Mouse (Mus musculus): Measurements from ENCODE around the gene Amigo1. TPM values are rescaled to one million over a fixed set of nuclear protein-coding genes. Genes with fewer than 3 reads are reported as not detected.

The Amigo1 gene
- total RNA-seq (2022) = 10 to 100 TPM; 24.4 to 36.9 (median 31.6) TPM

DNA sequence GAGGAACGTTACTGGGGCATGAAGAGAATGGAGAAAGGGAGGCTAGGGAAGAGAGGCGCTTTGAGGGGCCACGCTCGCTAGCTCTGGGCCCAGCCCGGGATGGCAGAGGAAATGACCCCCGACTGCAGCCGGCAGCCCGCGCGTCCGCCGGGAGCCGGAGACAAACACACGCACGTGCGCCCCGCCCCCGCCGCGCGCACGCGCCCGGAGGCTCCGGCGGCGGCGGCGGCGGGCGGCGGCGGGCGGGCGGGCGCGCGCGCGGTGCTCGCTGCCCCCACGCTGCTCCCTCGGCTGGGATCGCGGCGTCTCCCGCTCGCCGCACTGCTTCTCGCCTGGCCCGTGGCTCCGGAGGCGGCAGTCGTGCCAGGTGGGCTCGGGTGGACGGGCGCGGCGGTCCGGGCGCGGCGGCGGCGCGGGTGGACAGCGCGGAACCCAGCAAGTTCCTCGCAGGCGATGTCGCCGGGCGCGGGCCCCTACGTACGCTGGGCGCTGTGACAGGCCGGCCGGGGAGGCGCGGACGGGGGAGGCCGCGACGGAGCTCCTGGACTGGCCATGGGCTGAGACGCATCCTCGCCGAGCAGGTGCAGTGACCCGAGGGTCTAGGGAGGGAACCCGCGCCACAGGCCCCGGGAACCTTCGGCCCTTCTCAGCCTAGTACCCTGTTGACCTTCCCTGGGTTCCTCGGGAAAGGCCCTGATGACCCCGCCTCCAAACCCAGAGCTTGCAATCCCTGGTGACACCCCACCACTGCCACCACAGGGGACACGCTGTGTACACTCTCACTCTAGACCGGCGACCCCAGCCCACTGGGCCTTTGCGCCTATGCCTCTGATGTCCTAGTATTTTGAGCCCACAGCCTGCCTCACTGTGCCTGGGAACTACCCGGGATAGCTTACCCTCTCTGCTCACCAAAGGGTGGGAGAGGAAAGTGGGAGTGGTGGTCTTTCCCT lies at the start of gene Amigo1:
Gene Amigo1 (plus strand): TSS at position 238 of the 950 bp plus-strand sequence.
- no peak for DNase-seq

DNA sequence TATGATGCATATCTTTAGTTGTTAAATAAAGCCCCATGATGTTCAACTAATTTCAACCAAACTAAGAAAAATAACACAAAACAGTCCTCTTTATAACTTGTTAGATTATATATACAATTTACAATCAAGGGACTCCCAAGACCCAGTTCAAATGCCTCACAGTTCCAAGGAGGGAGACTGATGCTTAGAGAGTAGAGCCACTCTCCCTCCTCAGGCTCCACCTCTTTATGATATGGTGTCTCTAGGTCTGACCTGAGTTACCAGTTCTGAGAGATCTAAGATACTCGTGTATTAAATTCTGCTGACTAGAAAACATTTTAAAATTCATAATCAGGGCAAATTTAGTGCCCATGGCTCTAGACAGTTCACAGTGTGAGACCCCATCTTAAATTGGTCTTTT lies 47.0 kb upstream of the Amigo1 start:
- no peak for DNase-seq

DNA sequence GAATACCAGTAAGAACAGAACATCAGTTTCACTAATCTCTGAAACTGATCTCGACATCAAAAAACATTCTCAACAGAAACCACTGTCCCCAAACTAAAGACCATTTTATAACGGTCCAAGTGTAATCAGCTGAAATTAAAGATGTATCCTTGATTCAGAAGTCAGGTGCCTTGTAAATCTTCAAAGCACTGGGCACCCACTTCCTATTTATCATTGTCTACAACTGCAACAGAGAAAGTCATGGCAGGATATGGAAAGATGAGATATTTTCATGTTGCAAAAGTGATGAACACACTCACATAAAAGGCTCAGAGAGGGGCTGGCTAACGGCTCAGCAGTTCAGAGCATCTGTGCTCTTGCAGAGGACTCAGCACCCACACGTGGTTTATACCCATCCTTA lies 45.3 kb upstream of the Amigo1 start:
- DNase-seq = no peak

DNA sequence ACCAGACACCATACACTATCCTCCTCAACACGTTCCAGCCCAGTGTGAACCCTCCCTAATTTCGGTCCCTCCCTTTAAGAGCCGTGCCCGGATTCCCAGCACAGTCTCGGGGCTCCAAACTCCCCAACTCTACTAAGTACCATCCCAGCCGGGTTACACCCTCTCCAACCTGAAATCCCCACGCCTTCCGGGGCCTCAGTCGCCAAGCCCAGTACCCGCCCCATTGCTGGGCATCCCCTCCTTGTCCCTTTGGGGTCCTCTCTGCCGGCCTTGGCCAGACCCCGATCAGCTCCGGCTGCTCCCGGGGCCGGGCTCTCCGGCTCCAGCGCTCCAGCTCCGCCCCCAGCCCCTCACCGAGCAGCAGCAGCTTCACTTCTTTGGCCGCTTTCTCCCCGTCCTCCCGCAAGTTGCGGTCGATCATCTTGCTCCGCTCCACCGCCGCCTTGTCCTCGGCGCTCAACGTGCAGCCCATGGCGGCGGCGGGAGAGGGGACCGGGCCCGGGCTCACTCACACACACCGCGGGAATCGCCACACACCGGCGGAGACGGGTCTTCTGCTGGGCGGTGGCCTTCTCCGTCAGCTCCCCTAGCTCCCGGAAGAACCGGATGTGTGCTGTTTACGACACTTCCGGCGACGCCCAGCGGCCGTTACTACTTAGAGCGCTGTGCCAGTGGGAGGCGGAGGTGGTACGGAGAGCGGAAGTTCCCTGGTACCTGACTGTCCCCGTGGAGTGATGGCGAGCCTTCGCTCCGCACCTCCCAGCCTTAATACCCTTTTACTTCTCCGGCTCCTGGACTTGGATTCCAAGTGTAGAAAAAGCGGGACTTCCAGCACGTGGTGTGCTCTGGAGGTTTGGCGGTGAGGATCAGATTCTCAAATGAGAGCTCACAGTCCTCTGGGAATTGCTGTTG lies 40.3 kb upstream of the Amigo1 start, which contains the start of gene Gnai3:
Gene Gnai3 (minus strand): TSS at position 613 of the 912 bp plus-strand sequence.
- peak; percentile 90 for DNase-seq

DNA sequence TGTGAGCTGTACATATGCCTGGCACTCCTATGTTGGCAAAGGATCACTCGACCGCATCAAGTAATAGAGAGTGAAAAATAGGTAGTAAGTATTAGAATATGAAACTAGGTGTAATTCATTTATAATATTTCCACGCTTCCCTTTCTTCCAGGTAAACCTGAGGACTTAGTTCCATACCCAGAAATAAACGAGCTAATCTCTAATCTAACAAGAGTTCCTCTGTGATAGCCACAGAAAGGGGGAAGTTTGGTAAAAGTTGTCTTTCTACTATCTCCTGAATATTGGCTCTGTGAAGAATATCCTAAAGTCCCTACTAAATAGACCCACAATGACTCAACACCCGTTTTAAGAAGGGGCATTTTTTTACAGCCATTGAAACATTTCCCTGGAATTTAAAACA lies 39.5 kb upstream of the Amigo1 start:
- DNase-seq = no peak

DNA sequence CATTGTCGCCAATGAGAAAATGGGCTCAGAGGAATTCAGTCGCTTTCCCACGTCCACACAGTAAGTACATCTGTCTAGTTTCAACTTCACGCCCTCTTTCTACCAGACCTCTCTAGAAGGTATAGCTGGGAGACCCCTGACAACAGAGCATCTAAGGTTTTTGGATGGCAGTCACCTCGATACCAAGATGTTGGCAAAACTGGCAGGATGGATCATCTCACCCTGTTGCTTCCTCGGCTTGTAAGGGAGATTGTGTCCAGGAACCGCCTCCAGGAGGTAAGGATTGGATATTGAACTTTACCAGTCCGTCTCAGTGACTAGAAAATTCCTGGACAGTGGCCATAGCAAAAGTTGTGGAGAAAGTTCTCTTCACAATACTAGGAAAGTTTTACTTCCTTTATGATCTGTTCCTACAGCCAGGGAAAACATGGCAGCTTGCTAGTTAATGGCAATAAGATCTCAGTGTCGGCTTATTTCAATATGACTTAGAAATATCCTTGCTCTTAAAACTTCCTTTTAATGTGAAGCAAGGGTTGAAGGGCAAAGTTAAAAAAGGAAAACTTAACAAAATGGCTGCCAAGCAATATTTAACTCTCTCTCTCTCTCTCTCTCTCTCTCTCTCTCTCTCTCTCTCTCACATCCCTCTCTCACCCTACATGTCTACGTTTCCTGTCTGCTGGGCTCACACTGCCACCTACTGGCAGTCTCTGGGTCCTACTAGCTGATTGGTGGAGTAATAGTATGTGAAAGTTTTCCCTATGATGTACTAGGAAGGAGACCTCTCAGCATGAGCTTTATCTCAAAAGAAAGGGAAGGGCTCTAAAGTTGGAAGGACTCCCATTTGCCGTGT lies 38.5 kb upstream of the Amigo1 start:
- peak; percentile 83 for DNase-seq

DNA sequence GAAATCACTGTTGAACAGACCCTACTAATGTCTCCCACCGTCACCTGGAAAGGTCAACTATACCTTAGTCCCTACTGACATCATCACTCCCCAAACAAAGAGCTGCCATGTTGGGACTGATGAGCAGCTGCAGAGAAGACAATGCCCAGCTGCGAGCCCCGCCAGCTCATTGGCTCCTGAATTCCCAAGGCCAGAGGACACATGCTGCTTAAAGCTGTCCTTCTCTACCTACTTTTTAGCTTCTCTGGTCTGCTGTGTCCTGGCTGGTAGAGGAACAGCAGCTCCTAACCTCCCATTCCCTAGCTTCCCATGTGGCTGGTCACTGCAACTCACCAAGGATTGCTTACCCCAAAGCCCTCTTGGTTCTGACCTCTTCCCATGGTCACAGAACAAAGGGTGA lies 33.8 kb upstream of the Amigo1 start:
- no peak for DNase-seq

DNA sequence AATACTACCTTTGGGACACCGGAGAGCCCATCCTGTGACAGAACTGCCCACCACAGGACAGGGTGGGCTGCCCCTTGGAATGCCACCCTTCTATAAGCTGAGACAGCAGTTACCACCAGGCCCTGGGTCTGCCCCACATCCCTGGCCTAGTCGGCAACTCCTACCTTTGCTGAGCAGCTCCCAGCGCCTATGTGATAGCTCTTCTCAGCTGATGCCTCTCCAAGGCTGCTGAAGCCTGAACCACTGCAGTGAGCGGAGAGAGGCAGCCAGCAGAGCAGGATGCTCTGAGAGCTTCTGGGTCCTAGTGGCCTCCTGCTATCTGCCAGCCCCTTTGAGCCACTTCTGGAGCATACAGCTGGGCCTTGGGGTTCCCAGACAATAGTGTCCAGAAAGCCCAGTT lies 31.5 kb upstream of the Amigo1 start, which contains the start of gene Gpr61:
Gene Gpr61 (minus strand): TSS at position 227 of the 400 bp plus-strand sequence.
- DNase-seq = no peak

DNA sequence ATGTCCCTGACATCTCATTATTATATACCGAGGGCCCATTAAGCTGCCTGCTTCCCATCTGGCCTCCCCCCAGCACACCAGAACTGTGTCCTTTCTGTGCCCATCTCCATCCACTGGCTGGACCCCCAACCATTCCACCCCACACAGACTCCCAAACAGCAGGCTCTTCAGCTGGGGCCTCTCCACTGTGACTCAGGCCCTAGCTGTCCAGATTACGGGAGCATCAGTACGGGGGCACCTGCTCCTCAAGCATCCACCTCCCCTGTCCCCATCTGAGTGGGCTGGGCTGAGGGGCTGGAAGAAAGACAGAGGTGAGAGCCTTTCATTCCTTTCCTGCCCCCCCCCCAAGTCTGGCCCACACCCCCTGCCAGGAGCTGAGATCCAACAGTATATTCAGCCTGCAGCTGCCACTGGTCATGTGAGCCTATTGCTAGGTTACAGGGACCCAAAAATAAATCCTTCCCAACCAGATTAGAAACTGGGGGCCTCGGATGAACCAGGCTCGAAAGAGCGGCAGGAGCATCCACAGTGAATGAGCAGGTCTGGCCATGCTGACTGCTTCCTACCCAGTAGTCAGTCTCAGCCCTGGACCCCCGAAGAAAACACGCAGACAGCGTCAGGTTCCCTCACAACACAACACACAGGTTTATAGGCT lies 27.6 kb upstream of the Amigo1 start:
- DNase-seq = no peak

DNA sequence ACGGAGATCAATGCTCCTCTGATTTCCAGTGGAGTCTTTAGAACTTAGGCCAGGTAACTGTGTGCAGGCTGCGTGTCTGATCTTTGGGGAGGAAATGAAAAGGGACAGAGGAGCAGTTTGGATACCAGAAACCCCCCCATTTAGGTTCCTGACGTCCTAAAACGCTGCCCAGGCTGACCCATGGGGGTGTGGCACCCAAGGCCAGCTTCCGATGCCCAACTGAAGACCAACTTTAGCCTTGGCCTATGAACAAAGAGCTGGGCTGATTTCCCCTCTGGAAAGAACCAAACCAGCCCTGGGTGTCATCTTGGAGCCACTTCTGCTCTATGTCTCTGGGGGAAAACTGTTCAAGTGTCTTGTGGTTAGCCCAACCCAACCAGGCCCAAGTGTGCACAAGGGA lies 22.0 kb upstream of the Amigo1 start:
- DNase-seq = no peak

DNA sequence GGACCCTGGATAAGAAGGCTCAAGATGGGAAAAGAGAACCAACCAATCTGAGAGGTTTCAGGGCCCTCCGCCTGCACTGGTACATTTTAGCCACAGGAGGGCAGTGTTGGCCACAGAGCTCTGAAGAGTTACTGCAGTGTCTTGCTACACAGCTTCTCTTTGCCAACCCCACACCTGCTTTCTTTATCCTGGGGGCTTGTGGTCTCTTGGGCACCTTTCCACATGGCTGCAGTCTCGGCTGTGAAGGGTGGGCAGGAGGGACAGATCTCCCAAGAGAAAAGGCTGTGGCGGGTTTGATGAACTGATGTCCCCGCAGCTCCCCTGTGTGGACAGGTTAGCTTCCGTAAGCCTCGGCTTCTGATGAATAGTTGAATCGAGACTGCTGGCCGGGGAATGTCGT lies 21.3 kb upstream of the Amigo1 start:
- DNase-seq = peak; percentile 57

DNA sequence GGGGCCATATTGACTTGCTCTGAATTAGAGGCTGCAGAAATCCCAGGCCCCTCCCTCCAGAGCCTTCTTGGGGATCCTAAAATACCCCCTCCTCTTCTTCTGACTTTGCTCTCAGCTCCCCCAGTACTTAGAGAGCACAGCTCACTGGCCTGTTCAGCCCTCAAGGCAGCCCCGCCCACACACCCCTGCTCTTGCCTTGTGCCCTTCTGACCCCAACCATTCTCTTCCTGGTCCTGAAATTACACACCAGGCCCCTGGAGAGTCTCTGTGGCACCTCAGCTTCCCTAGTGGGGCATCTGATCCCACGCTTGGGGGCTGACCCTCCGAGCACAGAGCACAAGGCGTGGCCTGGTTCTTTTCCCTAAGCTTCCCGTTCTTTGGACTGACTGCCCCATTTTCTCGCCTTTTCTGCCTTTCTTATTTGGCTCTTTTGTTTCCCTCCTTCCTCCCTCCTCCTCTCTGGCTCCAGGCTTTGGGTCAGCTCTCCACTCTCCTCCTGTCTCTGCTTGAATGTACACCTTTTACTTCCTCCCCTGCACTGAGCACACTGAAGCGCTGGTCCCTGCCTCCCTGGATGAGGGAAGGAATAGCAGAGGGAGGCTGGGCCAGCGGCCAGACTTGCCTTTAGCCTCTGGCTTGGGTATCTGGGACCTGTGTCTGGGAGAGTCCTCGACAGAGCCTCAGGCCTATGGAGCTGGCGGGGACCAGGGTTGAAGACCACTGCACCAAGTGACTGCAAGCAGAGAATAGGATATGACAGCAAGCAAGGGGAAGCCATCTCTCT lies 20.4 kb upstream of the Amigo1 start:
- DNase-seq = no peak

DNA sequence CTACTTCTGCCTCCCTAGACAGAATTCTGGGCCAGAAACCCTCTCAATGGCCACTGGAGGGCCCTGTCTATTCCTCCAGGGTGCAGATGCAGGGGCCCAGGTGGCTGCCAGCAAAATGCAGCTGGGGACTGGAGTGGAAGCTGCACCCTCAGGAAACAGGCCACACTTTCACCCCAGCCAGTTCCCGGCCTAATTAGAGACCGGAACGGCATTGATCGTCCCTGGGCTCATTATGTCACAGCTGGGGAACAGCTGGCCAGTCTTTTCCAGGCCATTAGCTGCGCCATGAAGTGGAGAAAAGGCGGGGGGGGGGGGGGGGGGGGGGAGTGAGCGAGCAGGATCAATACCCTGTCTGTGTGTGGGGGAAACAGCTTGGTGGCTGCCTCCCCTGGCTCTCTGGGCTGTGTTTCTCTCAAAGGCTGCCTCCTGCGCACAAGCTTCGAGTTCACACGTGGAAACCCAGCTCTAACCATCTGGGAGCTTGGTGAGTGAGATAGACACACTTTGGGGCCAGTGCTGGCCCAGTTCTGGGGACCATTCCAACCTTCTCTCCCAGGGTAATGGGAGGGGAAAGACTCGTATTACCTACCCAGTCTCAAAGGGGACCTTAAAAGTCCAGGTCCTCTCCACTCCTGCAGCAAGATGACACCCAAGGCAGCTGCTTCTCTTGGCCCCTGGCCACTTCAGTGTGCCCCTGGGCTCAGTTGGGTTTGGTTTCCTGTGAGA lies 19.5 kb upstream of the Amigo1 start:
- DNase-seq = no peak

DNA sequence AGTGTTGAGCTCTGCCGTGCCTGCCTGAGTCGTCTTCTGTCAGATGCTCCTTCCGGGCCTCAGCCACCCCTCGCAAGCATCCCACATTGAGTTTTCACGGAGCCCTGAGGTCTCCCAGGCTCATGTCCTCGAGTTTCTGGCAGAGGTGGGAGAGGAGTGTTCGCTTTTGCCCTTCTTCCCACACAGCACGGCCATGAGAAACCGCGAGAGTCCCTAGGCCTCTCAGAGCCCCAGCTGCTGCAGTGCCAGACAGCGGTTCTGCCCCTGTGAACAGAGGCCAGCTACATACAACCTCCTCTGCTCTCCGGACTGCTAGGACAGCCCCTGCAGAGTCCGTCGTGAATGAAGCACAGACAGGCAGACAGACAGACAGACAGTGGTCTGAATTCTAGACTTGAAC lies 18.6 kb upstream of the Amigo1 start:
- DNase-seq = no peak

DNA sequence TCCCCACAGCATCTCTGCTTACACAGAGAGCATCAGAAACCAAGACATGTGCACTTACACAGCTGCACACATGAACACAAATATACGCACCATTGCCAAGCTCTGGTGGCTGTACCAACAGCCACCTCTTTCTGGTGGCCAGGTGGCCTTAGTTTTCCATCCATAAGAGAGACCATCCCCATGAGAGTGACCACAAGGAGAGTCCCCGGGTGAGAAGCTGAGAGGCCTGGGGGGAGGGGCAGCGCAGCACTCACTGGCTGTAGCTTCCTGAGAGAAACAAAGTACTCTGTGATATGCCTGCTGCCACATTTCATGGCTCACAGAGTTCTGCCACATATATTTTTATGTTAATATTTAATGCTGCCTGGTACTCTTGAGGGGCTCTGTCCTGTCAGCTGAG lies 16.9 kb upstream of the Amigo1 start:
- no peak for DNase-seq

DNA sequence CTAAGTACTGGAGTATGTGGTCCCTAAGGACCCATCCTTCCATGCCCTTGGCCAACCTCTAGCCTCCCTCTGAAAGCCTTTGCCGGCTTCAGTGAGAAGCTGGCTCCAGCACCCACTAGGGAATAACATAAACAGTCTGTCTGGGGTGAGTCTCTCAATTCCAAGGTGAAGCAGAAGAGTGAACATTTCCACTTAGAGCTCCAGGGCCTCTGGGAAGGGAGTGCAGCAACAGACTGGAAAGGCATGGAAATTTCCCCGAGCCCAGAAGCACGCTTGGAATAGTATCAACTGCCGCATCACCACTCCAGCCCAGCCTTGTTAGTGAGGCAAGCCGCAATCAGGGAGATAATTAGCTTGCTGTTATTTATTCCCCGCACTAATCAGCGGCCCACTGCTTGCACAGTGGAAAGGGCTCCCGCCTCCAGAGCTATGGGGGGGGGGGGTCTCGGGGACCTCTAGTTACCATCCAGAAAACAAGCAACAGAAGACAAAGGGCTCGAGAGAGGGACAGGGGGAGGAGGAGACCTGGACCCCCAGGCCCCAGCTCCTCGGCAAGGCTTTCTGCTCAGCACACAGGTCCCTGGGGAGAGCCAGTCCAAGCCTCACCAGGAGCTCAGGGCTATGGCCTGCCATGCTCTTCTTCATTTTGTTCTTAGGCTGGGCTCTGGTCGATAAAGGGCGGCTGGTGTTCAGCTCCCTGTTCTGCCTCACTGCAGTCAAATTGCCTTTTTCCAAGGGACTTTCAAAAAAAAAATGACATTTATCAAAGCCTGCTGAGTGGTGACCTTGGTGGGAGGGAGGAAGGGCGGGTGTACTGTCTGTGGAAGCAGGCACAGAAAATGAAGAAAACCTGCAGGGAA lies 11.2 kb upstream of the Amigo1 start:
- peak; percentile 62 for DNase-seq

DNA sequence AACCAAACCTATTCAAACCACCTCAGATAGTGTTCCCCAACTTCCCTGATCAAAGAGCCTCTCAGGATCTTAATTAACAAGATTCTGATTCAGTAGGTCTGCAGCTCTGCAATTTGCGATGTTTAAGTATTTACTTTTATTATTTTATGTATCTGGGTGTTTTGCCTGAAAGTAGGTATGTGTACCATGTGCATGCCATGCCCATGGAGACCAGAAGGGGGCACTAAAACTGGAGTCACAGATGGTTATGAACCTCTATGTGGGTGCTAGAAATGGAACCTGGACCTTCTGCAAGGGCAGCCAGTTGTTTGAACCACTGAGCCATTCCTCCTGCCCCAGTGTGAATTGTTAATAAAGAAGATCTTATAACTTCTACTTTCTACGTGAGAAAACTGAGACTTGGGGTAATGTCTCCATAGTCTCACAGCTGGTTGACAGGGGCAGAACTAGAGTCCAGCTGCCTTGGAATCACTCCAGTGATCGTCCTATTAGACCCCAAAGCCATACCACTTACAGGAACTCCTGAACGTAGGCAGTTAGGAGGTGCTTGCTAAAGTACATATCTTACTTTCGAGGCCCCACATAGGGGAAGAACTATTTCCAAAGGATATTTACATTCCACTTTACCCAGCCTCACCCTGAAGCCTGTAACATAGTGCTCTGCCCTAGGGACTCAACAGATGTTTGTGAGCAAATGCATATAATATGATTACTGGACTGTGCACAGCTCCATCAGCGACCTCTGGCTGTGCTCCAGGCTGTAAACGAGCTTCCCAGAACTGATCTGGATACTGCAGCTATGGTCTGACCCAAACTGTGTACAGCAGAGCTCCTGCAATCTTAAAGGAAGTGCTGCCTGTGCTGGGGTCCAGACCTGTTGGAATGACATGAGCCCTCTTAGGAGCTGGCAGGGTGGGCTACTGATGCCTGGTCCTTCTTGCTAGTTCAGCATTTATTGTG lies 7.1 kb upstream of the Amigo1 start:
- no peak for DNase-seq

DNA sequence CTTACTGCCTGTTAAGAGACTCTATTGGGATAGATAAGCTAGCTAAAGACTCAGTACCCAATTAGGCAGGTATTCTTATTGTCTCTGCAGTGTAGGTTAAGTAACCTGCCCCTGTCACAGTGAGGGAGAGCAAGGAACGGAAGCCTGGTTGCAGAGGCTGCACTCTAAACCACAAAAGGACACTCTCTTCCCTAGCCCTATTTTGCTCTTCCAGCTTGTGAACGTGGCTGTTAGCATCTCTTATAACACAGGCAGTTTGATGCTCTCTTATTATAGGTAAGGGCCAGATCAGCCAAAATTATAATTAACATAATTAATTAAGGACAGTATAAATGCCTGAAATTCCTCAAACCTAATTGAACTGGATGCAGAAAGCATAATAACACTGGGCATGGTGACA lies 5.6 kb upstream of the Amigo1 start:
- DNase-seq = no peak
